Mouse (Mus musculus) testis, adult 2 months (tissue): ENCODE data around the gene Adamtsl1. TPM values are rescaled to one million over a fixed set of nuclear protein-coding genes. Genes with fewer than 3 reads are reported as not detected.

ENCODE experiments used
- H3K27ac ChIP-seq: fragments of 200-500 bp; 2 replicates; pipeline ENCODE4 v1.5.1; 2012; ENCODE audit warnings: low read depth, low read length; ENCODE audit not compliant: control insufficient read depth, insufficient read depth
- H3K27me3 ChIP-seq: fragments of 200-500 bp; 2 replicates; pipeline ENCODE4 v1.6.1; 2012; ENCODE audit warnings: mild to moderate bottlenecking, low read length, moderate library complexity; ENCODE audit not compliant: control insufficient read depth, insufficient read depth
- H3K36me3 ChIP-seq: fragments of 200-500 bp; 2 replicates; pipeline ENCODE4 v1.6.1; 2012; ENCODE audit warnings: mild to moderate bottlenecking, low read length; ENCODE audit not compliant: control insufficient read depth, insufficient read depth
- H3K4me1 ChIP-seq: fragments of 200-500 bp; 2 replicates; pipeline ENCODE4 v1.6.1; 2012; ENCODE audit warnings: low read length; ENCODE audit not compliant: control insufficient read depth, insufficient read depth
- H3K4me3 ChIP-seq: fragments of 200-500 bp; 2 replicates; pipeline ENCODE4 v1.5.1; 2012; ENCODE audit warnings: low read depth, mild to moderate bottlenecking, low read length, moderate library complexity, mixed read lengths; ENCODE audit not compliant: control insufficient read depth
- CTCF ChIP-seq: fragments of 200-500 bp; IDR thresholded peaks from 2 replicates; pipeline ENCODE4 v1.5.1; 2012; ENCODE audit warnings: low read depth, mild to moderate bottlenecking, inconsistent platforms, low read length, moderate library complexity; ENCODE audit not compliant: control insufficient read depth, insufficient read depth, insufficient replicate concordance
- POLR2A ChIP-seq: fragments of 200-500 bp; IDR thresholded peaks from 2 replicates; pipeline ENCODE4 v1.6.1; 2012; ENCODE audit warnings: low read depth, mild to moderate bottlenecking, inconsistent platforms, low read length, moderate library complexity; ENCODE audit not compliant: control insufficient read depth
- polyA plus RNA-seq: library from polyadenylated mRNA; depleted of rRNA; stranded (reverse); fragments of >200 nt; gene quantifications from 2 replicates; pipeline ENCODE4 v1.2.3, GENCODE M21; 2012

Adamtsl1 gene
- polyA plus RNA-seq, 1 experiment: 5.2 TPM

- no peaks in the 10 kb centered on the region for H3K4me1 ChIP-seq
- H3K36me3 ChIP-seq: no peaks in the 10 kb centered on the region
- no peaks in the 10 kb centered on the region for H3K27me3 ChIP-seq
- H3K27ac ChIP-seq: no peak overlapping the region
- H3K4me3 ChIP-seq: no peak overlapping the region
- no peak for TF ChIP-seq POLR2A
- TF ChIP-seq CTCF: no peak
These were observed 645.4 kb downstream of the Adamtsl1 start for GRCm38 (mm10) chr4:86159362-86159761.

- Histone ChIP-seq H3K4me1 (no peaks in the 10 kb centered on the region), H3K4me3 (no peak overlapping the region), H3K27me3 (no peaks in the 10 kb centered on the region), H3K27ac (no peak overlapping the region), H3K36me3 (no peaks in the 10 kb centered on the region)
- no peak for TF ChIP-seq POLR2A
- no peak for TF ChIP-seq CTCF
These were observed 656.8 kb downstream of the Adamtsl1 start for GRCm38 (mm10) chr4:86170763-86171162.

DNA sequence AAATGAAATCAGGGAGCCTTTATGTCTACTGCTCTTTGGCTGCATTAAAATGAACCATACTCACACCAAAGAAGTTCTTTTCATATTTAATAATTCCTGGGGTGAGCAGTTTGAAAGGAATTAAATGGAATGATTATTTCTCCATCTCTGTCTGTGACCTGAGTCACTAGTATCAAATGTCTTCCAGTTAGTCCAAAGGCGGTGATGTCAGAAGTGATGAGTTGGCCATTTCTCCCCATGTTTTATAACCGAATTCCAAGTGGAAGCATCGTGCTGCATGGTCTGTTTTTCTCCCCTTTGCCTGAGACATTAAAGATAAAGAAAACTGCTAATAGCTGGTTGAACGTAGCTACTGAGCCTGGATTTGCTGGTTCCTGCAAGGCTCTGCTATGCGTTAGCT lies 657.5 kb downstream of the Adamtsl1 start:
- no peak for TF ChIP-seq CTCF
- TF ChIP-seq POLR2A: no peak
- Histone ChIP-seq H3K27ac (no peak overlapping the region), H3K4me3 (no peak overlapping the region), H3K36me3 (no peaks in the 10 kb centered on the region), H3K4me1 (no peaks in the 10 kb centered on the region), H3K27me3 (no peaks in the 10 kb centered on the region)

DNA sequence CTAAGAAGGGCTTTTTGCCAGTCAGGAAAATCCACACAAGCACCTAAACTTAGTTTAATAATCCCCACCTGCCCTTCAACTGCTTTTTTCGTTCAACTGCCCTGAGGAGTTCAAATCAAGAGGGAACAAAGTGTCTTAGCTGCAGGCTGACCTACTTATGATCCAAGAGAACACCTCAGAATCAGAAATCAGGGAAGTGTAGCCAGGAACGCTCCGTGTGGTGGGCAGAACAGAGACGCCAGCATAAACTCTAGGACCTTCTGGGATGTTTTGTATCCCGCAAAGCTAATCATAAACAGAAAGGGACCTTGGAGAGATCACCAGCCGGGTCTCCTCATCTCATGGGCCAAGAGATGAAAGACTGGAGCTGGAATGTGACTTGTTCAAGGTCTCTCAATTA lies 663.5 kb downstream of the Adamtsl1 start:
- H3K36me3 ChIP-seq: no peaks in the 10 kb centered on the region
- no peak for TF ChIP-seq POLR2A
- TF ChIP-seq CTCF: no peak

GRCm38 (mm10) chr4:86178116-86178515 lies 664.1 kb downstream of the Adamtsl1 start:
- no peak for TF ChIP-seq POLR2A
- TF ChIP-seq CTCF: no peak
- Histone ChIP-seq H3K4me3 (no peak overlapping the region), H3K27me3 (no peaks in the 10 kb centered on the region), H3K4me1 (peaks cover 3% of the 10 kb centered on the region), H3K36me3 (no peaks in the 10 kb centered on the region), H3K27ac (no peak overlapping the region)

More for the DNA sequence above, 663.5 kb downstream of the Adamtsl1 start:
- Histone ChIP-seq H3K4me3 (no peak overlapping the region), H3K4me1 (peaks cover 3% of the 10 kb centered on the region), H3K27me3 (no peaks in the 10 kb centered on the region), H3K27ac (no peak overlapping the region)

DNA sequence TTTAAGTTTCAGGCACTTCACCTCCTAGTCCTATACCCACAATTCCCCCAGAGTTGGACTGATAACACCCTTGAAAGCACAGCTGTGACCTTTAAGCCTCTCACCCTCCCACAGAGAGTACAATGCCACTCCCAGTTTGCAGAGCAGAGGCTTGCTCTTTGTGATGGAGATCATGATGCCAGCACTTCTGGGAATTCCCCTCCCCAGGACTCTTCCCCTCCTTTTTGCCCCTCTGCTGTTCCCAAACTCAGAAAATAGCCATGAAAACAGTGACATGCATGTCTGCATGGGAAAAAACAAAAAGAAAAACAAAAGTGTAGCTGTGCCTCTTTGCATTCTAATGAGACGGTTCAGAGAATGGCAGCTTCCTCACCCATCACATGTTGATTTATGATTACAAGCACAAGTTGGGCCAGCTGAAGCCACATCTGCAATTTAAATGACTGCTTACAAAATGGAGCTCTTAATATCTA lies 669.8 kb downstream of the Adamtsl1 start:
- H3K27ac ChIP-seq: no peak overlapping the region
- no peaks in the 10 kb centered on the region for H3K27me3 ChIP-seq
- TF ChIP-seq POLR2A (no peak), CTCF (no peak)
- no peaks in the 10 kb centered on the region for H3K36me3 ChIP-seq
- H3K4me1 ChIP-seq: no peaks in the 10 kb centered on the region
- no peak overlapping the region for H3K4me3 ChIP-seq

DNA sequence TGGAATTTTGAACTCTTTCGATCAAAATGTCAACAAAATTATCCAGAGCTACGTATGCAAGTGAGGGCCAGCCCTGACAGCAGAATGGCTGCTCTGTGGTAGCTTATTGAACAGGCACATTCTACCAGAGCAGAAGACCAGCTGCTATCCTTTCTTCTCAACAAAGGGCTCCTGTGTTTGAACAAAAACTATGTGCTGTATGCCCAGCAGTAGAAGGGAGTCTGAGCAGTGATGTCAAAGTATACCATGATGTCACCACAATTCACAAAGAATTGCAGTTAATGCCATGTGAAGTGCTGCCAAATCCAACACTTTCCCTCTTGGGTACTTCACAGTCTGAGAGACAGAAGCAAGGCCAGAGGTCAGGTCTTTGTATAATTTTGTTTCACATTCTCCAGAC lies 675.9 kb downstream of the Adamtsl1 start:
- no peak overlapping the region for H3K27ac ChIP-seq
- no peaks in the 10 kb centered on the region for H3K4me1 ChIP-seq
- H3K27me3 ChIP-seq: no peaks in the 10 kb centered on the region
- H3K36me3 ChIP-seq: no peaks in the 10 kb centered on the region
- H3K4me3 ChIP-seq: no peak overlapping the region
- no peak for TF ChIP-seq POLR2A
- no peak for TF ChIP-seq CTCF

GRCm38 (mm10) chr4:86191195-86191594 lies 677.2 kb downstream of the Adamtsl1 start:
- Histone ChIP-seq H3K27me3 (no peaks in the 10 kb centered on the region), H3K27ac (no peak overlapping the region), H3K4me3 (no peak overlapping the region), H3K36me3 (no peaks in the 10 kb centered on the region), H3K4me1 (no peaks in the 10 kb centered on the region)
- TF ChIP-seq POLR2A: no peak
- no peak for TF ChIP-seq CTCF
